Mouse (Mus musculus) myocyte (in vitro differentiated cells): ENCODE measurements at regions not wholly inside any gene's neighbourhood (a gene's known extent, or its start where the extent isn't known, plus 50 kb on each side); places are given as distances from the start of the nearest gene placed in this dataset.

Source experiments
- CEBPB ChIP-seq: IDR thresholded peaks from 2 replicates; pipeline ENCODE4 v1.6.1; 2011; ENCODE audit warnings: mild to moderate bottlenecking, moderate library complexity; ENCODE audit not compliant: poor library complexity, insufficient read depth, severe bottlenecking
- MAX ChIP-seq: IDR thresholded peaks from one replicate; pipeline ENCODE4 v1.6.1; 2011; ENCODE audit warnings: low read depth, mild to moderate bottlenecking, control low read depth
- MYOD1 ChIP-seq, 3 experiments: IDR thresholded peaks; one replicate each; pipeline ENCODE4 v1.6.1; 2011; ENCODE audit warnings: control low read depth in 2 of 3, low read depth in 2 of 3, mild to moderate bottlenecking in 2 of 3, moderate library complexity in 1 of 3; ENCODE audit not compliant: insufficient read length in 2 of 3, control insufficient read depth in 1 of 3
- POLR2A ChIP-seq: IDR thresholded peaks from one replicate; pipeline ENCODE4 v1.6.1; 2011; ENCODE audit warnings: low read depth, mild to moderate bottlenecking, control low read depth, moderate library complexity; ENCODE audit not compliant: insufficient read length
- USF1 ChIP-seq: IDR thresholded peaks from one replicate; pipeline ENCODE4 v1.6.1; 2011; ENCODE audit warnings: low read depth, mild to moderate bottlenecking, control low read depth, moderate library complexity

GRCm38 (mm10) chr13:52109039-52109759, 262.7 kb downstream of the Gadd45g start:
- TF ChIP-seq POLR2A (no peak), CEBPB (no peak), MAX (no peak), USF1 (no peak), MYOD1 (IDR thresholded peaks at IDR 0.05; ENCODE audit: control insufficient read depth in 1 of 3, insufficient read length in 2 of 3, low read depth in 2 of 3) (peak in 1 of 3 experiments; percentile 39)
